Mouse (Mus musculus) olfactory bulb, adult 2 months (tissue): ENCODE results near the gene Macf1.

Source experiments
- CTCF ChIP-seq: fragments of 200-500 bp; IDR thresholded peaks from 2 replicates; pipeline ENCODE4 v1.5.1; 2012; ENCODE audit warnings: low read depth, mild to moderate bottlenecking, low read length, moderate library complexity; ENCODE audit not compliant: insufficient read depth
- POLR2A ChIP-seq: fragments of 200-500 bp; IDR thresholded peaks from 2 replicates; pipeline ENCODE4 v1.6.1; 2012; ENCODE audit warnings: mild to moderate bottlenecking, low read depth, low read length, moderate library complexity; ENCODE audit not compliant: insufficient read depth

- TF ChIP-seq POLR2A (no peak), CTCF (no peak)
Measured at GRCm38 (mm10) chr4:123446754-123447153, 237.4 kb downstream of the Macf1 start.
